Mouse (Mus musculus) adrenal gland, postnatal 36 days (tissue): ENCODE results near the gene Cox18. TPM values are rescaled to one million over a fixed set of nuclear protein-coding genes. Genes with fewer than 3 reads are reported as not detected.
"Not testable (repeated sequence)": the region's sequence is repeated elsewhere in the genome, so short reads cannot be mapped to it uniquely, and the experiment has no call there.

Experiments used
- DNase-seq, 2 experiments: peaks; one replicate each; pipeline ENCODE4 v3.0.0; 2021; ENCODE audit warnings: mixed read lengths in 1 of 2
- long read RNA-seq, 2 experiments: library from polyadenylated mRNA; stranded (forward); transcript quantifications; one replicate each; pipeline ENCODE4 v2.0.0; 2021; ENCODE audit warnings: borderline sequencing depth in 2 of 2
- total RNA-seq, 2 experiments: library from RNA; stranded (reverse); gene quantifications; 2 replicates each; pipeline ENCODE4 v1.2.3; 2021

The Cox18 gene
- total RNA-seq, result 10 to 100 TPM; 21.7 to 58.9 TPM
- long read RNA-seq, experiment 1, transcript Cox18-201 (6 exons, 1,333 nt), result minor isoform, 19 of 105 reads
- long read RNA-seq, experiment 1, transcript Cox18-202 (6 exons, 1,307 nt), result major isoform, 36 of 105 reads
- long read RNA-seq, experiment 1, transcript Cox18-207 (1 exons, 1,293 nt), result minor isoform, 7 of 105 reads
- long read RNA-seq, experiment 1, partial matches to known transcripts, result 3 of 105 reads
- long read RNA-seq, experiment 1, other reads (novel, unspliced or antisense), result 40 of 105 reads
- long read RNA-seq, experiment 2, transcript Cox18-201 (6 exons, 1,333 nt), result major isoform, 7 of 15 reads
- long read RNA-seq, experiment 2, transcript Cox18-202 (6 exons, 1,307 nt), result minor isoform, 6 of 15 reads
- long read RNA-seq, experiment 2, partial matches to known transcripts, result 0 of 15 reads
- long read RNA-seq, experiment 2, other reads (novel, unspliced or antisense), result 2 of 15 reads

DNA sequence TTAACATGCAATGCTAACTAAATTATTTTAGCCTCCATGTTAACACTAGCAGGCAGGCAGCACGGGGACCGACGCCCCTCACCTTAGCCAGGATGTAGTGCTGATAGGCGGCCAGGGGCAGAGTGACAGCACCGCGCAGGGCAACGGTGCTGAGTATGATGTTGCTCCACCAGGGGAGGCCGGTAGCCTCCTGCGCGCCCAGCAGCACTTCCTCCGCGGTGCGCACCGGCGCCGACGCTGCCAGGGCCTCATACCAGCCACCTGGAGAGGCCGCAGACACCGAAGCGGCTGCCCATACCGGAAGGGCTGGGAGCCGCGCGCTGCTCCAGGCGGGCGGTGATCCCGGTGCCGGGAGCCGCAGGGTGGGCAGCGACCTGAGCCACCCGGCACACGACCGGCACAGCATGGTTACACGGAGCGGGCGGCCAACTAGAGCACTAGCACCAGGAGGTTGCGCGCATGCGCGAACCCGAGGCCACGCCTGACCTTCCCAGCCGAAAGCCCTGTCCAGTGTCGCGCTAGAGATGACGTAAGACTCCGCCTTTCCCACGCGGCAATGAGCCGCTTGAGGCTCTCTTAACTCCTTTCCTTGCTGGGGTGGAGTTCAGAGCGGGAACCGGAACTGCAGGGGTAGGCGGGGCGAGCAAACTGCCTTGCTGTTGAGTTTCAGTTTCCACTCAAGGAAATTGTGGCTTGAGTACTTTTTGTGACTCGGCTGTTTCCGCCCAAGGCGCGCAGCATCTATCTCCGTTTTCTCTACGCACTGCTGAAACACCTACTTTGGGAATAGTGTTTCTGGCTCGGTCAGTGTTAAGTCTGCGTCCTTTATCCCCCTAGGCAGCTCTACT is at the start of gene Cox18:
Gene Cox18 (minus strand): TSS at position 468 of the 848 bp plus-strand sequence.
- DNase-seq, result peak; percentile 99 to 100

DNA sequence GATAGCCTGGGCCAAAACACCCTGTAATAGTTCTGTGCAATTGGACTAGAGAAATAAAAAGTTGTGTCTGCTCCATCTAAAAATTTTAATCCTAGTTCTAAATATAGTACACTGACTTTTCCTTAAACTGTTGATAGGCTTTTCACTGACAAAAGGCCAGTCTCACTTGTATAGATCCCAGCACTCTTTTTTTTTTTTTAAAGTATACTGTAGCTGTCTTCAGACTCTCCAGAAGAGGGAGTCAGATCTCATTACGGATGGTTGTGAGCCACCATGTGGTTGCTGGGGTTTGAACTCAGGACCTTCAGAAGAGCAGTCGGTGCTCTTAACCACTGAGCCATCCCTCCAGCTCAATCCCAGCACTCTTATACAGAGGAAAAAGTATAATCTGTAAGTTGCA is 38.4 kb upstream of the Cox18 start:
- DNase-seq, result not testable (repeated sequence)

DNA sequence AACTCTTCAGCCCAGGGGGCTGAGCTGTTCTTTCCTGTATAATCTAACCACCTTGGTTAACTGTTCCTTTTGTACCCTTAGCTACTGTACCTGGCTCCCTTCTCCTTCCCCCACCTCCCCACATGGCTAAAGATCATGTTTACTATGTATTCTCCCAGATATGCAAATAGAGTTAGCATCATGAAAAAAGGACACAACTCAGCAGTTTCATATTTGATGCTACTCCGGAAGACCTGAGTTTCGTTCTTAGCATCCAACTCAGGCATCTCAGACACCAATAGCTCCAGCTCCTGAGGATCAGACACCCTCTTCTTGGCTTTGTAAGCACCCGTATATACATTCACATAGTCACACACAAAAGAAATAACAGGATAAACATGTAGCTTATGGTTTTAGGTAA is 33.2 kb upstream of the Cox18 start:
- DNase-seq, result no peak

DNA sequence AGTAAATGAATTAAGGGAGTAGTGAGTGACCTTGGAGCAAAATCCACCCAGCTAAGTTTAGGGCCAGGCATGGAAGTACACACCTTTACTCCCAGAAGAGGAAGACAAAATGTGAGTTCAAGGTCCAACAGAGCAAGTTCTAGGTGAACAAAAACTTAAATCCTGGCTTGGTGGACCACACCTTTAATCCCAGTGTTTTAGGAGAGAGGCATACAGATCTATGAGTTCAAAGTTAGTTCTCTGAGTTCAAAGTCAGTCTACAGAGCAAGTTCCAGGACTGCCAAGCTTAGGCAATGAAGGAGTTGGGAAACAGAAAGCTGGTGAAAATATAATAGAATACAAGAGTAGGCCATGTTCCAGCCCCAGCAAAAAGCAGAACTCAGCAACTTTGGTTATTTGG is 23.7 kb upstream of the Cox18 start:
- no peak for DNase-seq

DNA sequence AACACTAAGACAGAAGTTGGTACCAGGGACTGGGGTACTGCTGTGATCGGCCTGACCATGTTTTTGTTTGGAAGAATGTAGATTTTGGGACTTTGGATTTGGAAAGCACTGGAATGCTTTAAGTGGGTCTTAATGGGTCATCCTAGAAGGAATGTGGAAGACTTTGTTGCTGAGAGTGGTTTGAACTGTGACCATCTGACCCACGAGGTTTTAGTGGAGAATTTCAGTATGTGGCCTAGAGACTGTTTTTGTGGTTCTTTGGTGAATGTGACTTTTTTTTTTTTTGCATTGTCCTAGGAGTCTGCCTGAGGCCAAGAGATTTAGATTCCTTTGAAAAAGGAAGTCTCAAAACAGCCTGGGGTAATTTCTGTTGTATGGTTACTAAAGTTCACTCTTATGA is 23.2 kb upstream of the Cox18 start:
- DNase-seq, result no peak

DNA sequence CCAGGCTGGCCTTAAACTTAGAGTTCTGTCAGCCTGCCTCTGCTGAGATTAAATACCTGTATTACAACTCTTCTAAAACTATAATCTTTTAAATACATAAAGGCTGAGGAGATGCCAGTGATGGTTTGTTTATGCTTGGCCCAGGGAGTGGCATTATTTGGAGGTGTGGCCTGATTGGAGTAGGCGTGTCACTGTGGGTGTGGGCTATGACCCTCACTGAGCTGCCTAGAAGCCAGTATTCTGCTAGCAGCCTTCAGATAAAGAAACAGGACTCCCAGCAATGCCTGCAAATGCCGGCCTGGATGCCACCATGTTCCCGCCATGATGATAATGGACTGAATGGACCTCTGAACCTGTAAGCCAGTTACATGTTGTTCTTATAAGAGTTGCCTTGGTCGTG is 22.8 kb upstream of the Cox18 start:
- DNase-seq, result no peak

DNA sequence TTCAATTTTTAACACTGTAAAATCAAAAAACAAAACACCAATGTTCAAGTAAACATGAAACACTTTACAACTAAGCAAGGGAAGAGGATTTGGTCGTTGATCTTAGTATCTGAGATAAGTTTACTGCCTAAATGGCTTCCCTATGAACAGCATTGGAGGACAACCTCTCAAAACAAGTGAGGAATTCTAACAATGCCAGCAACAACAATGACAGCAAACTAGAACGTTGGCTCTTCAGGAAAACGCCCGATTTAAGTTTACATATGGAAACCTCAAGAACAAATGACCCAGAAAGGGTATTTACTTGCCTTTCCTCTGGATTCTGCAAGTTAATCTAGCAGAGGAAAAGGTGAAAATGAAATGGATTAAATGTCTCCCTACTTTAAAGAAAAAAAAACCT is 21.6 kb upstream of the Cox18 start:
- no peak for DNase-seq

DNA sequence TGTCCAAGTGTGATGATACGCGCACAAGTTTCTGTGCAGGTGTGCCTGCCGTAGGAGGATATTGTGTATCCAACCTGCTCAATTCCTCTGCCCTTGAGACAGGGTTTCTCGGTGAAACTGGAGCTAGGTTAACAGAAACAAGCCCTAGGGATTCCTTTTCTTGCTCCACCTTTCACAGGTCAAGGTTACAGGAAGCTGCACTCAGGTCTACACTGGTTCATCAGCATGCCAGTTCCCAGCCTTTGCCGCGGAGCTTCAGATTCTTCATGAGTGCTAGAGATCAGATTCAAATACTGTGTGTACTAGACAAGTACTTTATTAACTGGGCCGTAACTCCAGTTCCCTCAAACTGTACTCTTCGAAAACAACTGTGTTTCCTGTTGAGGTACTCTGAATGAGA is 11.4 kb upstream of the Cox18 start:
- DNase-seq, result no peak

DNA sequence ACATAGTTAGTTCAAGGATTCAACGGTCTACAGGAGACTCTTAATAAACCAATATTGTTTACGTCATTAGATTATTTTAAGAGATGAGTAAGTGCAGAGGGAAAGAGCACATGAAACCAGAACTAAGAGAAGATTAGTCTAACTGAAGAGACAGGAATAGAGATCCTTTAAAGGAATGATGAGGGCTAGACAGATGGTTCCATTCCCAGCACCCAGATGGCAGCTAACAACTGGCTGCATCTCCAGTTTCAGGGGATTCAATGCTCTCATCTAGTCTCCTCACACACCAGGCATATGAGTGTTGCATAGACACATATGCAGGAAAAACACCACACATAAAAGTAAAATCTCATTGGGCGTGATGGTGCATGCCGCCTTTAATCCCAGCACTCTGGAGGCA is 9.5 kb upstream of the Cox18 start:
- DNase-seq, result no peak

DNA sequence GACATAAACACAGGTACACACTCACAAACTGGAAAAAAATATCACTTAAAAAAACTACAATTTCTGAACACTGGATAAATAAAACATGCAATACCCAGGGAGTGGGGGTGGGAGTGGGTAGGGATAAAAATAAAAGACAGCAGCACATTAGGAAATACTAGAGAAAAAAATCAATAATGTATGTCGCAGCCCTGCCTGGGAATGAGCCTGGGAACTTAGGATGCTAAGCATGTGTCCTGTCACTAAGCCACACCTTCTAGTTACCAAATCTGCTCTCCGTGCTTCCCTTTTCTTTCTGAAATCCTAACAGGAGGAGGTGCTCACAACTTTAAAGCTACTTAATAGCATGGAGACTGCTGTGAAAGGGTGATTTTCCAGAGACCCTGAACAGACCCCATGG is 6.0 kb upstream of the Cox18 start:
- DNase-seq, result no peak

DNA sequence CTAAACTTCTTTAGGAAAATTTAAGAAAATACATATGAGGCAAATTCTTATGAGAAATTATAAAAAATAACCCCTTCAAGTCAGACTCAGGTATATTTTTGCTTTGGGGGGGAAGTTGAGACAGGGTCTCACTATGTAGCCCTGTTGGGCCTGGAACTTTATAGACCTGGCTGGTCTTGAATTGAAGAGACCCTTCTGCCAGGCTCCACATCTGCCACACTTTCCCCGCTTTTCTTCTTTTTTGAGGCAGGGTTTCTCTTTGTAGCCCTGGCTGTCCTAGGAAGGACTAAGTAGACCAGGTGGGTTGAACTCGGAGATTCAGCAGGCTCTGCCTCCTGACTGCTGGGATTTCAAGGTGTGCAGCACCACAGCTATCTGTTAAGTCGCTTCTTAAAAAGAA is 2.9 kb upstream of the Cox18 start:
- no peak for DNase-seq

DNA sequence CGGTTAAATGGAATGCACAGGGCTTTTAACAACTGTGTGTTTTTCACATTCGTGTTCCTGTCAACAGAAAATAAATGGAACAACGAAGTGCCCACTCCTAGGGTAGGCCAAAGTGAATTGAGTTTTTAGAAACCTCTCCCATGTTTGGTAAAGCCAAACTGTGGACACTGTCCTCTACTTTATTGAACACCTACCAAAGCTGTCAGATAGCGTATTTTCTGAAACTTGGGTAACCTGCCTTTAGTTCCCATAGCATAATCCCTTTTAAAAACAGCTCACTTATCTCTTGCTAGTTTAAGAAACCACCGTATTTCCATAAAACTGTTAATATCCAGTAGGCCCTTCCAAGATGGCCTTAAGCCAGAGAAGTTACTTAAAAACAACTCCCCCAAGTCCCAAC is 929 bp upstream of the Cox18 start:
- DNase-seq, result no peak

DNA sequence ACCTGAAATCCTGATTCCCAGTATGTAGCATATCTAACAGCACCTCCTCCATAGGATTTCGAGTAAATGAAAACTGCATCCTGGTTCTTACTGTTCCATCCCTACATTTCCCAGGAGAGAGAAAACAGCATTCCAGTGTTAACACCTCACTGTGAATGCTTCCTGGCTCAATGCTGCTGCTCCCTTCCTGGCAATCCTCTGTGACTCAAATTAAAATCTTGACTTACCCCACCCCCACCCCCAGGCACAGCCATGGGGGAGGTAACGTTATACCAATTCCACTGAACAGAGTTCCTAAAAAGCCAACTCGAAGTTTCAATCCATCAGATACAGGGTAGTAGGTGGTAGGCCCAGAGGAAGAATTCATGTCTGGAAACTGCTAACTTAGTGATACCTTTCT is 864 bp downstream of the Cox18 start:
- DNase-seq, result no peak

DNA sequence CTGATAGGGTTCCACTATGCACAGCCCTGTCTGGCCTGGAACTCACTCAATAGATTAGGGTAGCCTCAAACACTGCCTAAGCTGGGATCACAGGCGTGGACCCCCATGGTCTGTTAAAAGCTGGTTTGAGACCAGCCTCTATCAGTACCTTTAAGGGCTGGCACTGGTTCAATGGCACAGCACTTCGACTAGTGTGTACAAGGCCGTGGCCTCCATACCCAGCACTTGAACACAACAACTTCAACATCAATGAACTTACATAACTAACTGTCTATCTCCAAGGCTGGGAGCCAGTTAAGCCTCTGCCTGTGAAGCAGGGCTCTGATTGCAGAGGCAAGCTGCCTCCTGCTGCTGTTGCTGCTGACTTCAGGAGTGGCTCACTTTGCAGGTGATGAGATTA is 6.0 kb downstream of the Cox18 start:
- peak; percentile 66 to 77 for DNase-seq

DNA sequence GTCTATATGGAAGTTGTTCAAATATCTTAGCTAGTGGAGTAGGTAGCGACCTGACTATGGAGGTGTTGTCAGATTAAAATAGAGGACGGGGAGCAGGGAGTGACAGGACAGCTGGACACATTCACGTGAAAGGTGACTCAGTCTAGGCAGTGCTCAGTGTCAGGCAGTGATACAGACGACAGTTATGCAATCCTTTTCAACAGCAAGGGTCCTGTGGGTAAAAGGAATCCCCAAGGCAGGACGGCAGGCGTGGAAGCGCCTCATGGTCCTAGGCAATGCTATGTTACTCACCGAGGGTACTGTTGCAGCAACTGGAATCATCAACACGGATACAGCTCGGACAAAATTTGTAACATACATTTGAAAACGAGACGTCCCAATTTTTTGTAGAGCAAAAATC is 6.6 kb downstream of the Cox18 start:
- DNase-seq, result peak; percentile 15 to 49

DNA sequence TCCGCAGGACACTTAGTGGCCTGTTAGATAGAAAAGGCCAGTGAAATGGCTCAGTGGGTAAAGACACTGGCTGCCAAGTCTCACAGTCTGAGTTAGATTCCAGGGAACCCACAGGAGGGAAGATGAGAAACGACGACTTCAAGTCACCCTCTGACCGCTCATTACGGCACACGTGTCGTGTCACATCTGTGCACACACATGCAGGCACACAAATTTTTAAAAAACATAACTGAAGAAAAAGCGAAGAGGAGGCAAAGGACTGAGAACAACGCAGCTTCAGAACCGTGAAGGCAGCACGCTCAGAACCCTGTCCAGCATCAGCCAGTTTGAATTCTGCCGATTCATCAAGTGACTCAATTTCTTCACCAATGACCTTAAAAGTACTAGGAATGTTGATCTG is 10.4 kb downstream of the Cox18 start:
- no peak for DNase-seq

DNA sequence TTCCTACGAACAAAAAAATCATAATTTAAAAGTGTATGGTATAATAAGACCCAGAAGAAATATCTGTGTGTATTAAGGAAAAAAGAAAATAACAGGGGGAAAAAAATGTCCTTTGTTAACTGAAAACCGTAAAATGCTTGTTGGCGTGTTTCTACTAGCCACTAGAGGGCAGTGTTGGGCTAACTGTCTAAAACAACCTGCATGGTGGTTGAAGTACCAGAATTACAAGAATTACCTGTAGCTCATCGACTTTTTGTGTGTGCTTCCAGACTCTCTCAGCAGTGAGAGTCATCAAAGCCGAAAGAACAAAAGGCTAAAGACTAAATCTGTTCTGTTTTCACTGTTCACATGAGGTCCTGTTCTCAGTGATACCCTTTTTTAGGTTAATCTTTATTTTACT is 20.6 kb downstream of the Cox18 start:
- DNase-seq, result peak in 1 of 2 experiments; percentile 60

DNA sequence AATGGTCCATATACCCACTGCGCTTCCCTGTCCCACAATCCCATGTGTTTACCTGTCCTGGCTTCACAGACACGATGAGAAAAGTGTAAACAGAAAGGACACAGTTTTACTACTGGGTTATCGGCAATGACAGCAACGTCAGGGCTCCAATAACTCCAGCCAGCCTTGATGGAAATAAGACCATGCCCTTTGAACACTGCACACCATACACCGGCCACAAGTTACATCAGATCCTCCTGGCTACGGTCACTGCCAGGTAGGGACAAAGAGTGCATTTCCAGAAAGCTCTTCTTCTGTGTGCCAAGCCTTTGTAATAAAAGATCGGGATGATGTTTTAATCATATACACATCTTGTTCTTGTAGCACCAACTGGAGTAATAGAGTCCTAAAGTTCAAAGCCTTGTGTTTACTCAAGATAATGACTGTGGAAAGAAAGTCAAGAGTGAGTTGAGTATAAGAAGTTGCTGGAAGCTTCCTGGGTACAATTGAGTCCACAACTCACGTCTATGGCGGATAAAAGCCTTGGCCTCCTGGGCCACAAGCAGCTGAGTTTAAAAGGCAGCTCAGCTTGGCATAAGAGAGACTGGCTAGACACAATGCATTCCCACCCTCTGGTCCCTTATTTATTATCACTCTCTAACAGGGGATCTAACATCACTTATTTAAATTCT is 21.2 kb downstream of the Cox18 start:
- no peak for DNase-seq

DNA sequence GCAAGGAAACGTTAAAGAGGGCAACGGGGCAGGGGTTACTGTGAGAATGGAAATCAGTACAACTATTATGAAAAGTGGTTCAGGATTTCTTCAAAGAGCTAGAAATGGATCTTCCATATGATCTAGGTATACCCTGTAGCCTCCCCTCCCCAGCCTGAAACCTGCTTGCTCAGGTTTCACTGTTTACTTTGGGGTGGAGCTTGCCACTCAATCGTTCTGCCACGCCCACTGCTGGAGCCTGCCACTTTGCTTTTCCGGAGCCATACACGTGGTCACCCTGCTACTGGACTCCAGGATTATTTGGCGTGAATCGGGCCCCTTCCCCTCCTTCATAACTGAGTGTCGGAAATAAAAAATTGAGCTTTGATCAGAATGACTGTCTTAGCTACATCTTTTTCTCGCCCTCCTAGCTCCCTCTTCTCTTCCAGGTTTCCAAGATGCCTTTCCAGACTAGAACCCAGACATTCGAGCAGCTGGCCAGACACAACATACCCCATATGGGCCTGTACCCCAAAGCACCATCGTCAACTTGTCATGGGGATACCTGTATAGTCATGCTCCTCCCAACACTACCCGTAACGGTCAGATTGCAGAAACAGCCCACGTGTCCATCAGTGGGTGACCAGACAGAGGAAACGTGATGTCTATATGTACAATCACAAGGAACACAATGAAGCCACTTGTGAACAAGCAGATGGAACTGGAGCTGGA is 23.7 kb downstream of the Cox18 start:
- no peak for DNase-seq

DNA sequence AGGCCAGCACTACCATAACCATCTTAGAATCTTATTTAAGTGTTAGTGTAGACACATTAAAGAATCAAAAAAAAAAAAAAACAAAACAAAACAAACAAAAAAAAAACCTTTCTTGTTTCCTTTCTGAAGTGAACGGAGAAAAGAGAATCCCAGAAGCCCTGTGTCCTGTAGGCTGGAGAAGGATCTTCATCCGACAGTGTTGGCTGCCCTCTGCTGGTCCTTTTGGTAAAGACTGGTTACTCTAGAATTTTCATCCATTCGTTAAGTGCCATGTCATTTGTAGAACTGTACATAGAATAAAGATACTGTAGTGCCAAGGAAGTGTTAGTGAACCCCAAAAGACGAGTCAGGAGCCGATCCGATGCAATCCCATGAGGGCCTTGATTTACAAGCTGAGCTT is 29.0 kb downstream of the Cox18 start:
- DNase-seq, result peak; percentile 64 to 75

DNA sequence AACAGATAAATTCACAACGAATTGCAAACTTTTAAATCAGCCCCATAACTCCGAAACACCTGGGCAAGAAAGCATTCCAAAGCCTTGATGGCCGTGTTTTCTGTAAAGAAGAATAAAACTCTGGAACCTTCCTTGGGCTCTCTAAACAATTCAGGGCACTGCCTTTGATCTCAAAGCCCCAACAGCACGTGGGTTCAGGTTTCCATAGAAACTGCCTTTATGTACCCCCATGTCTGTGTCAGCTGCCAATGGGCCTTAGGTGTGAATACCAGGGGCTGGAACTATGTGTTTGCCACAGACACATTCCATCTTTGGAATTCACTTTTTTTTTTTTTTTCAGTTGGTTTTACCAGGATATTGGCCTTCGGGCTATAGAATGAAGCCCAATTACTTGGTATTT is 41.0 kb downstream of the Cox18 start:
- DNase-seq, result no peak

DNA sequence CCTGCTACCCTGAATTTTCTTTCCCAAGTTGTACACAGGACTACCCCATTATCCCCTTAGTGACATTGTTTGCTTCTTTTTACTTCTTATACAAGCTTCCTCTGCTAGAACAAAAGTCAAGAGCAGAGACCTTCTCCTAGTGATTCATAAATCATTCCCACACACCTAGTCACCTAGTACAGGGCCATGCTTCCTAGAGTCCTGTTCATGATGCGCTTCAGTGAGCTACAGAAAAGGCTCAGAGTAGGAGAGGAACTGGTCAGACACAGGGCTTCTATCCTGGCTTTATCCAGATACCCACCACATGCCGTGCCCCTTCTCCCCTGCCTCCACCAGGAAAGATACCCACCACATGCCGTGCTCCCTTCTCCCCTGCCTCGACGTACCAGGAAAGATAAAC is 44.7 kb downstream of the Cox18 start:
- no peak for DNase-seq
